Mouse (Mus musculus): ENCODE measurements around the gene Tcirg1. TPM values are rescaled to one million over a fixed set of nuclear protein-coding genes. Genes with fewer than 3 reads are reported as not detected.
A peak's percentile ranks its signal among the peaks of the same experiment; 100 is the strongest.

Tcirg1 gene
- polyA plus RNA-seq, 1 experiment, result 488 TPM

- Histone ChIP-seq H3K4me3 (ENCODE audit: insufficient read depth, low read length) (no peak overlapping the region), H3K27ac (ENCODE audit: insufficient read depth, low read depth, low read length) (no peak overlapping the region), H3K4me1 (ENCODE audit: control insufficient read depth, insufficient read depth, low read length) (peaks cover 31% of the 10 kb centered on the region)
- TF ChIP-seq CTCF (IDR thresholded peaks at IDR 0.05; ENCODE audit: low read depth, low read length), result no peak
- TF ChIP-seq POLR2A (IDR thresholded peaks at IDR 0.05; ENCODE audit: borderline replicate concordance, low read depth, low read length), result no peak
Measured at GRCm38 (mm10) chr19:3884325-3884990, 22.5 kb downstream of the Tcirg1 start.

DNA sequence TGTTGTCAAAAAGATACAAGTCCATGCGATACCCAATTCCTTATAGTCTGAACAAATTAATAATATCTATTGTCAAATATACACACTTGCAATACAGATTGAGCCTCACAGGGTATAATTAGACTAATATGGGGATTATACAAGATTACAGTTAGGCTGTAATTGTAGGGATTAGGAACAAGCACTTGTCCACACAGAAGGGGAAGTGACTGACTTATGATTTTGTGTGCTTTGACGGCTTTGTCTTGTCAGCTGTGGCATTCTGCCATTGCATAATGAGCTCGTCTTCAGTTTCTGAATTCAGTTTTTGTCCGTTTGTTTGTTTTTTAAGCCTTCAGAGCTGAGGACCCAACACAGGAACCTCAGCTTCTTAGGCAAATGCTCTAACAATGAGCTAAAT is 24.7 kb downstream of the Tcirg1 start:
- Histone ChIP-seq H3K4me1 (ENCODE audit: control insufficient read depth, insufficient read depth, low read length) (peaks cover 36% of the 10 kb centered on the region), H3K4me3 (ENCODE audit: insufficient read depth, low read length) (no peak overlapping the region), H3K27ac (ENCODE audit: insufficient read depth, low read depth, low read length) (peak overlapping the region; percentile 79)
- TF ChIP-seq POLR2A (IDR thresholded peaks at IDR 0.05; ENCODE audit: borderline replicate concordance, low read depth, low read length), result no peak
- no peak for TF ChIP-seq CTCF (IDR thresholded peaks at IDR 0.05; ENCODE audit: low read depth, low read length)

DNA sequence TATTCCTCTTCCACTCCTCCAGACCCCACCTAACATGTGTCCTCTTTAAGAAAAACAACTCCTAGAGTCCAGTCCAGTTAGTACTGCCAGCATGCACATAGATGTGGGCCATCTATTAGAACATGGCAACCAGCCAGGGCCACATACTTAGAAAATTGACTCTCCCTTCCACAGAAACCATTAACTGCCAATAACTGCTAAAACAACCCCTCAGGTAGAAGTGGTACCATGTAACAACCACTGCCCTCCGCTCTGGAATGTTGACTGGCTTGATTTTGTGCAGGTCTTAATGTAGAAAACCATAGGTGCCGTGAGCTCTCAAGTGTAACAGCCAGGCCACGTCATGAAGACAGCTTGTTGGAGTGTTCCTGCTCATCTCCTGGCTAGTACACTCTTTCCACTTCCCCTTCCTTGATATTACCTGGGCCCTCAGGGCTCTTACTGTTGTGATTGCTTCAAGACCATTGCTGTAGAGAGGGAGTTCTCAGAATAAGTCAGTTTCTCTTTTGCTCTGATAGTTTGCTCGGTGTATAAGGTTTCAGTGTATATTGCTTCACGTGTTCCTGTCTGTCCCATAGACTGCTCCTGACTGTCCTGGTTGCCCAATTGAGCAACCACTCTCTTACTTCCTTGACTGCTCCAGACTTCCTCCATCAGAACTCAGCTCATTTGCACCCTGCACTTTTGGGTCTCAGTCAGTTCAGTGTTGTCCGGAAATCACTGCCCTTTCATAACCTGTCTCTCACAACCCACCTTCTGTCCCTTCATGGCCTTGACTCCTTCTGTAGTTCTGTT is 26.7 kb downstream of the Tcirg1 start:
- Histone ChIP-seq H3K27ac (ENCODE audit: insufficient read depth, low read depth, low read length) (peak overlapping the region; percentile 30), H3K4me3 (ENCODE audit: insufficient read depth, low read length) (peak overlapping the region; percentile 19)
- TF ChIP-seq CTCF (IDR thresholded peaks at IDR 0.05; ENCODE audit: low read depth, low read length) (no peak), POLR2A (IDR thresholded peaks at IDR 0.05; ENCODE audit: borderline replicate concordance, low read depth, low read length) (no peak)

GRCm38 (mm10) chr19:3875045-3875444 is 31.9 kb downstream of the Tcirg1 start:
- Histone ChIP-seq H3K4me3 (ENCODE audit: insufficient read depth, low read length) (no peak overlapping the region), H3K27ac (ENCODE audit: insufficient read depth, low read depth, low read length) (no peak overlapping the region)
- TF ChIP-seq POLR2A (IDR thresholded peaks at IDR 0.05; ENCODE audit: borderline replicate concordance, low read depth, low read length), result no peak
- no peak for TF ChIP-seq CTCF (IDR thresholded peaks at IDR 0.05; ENCODE audit: low read depth, low read length)

More for the DNA sequence above, 26.7 kb downstream of the Tcirg1 start:
- H3K4me1 ChIP-seq (ENCODE audit: control insufficient read depth, insufficient read depth, low read length), result peaks cover 36% of the 10 kb centered on the region

DNA sequence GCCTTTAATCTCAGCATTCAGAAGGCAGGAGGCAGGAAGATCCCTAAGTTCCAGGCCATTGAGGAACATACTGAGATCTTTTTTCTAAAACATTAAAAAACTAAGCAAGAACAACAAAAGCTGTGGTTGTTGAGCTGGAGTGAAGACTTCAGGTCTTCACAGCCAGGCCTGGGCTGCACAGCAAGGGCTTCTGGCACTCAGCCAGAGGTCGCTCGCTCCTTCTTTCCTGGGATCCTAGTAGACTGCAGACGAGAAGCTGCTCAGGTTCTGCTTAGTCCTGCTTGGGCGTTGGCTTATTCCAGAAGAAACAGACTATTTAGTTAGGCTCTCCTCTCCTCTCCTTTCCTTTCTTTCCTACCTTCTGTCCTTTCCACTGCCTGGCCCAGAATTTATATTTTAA is 34.6 kb downstream of the Tcirg1 start:
- no peak overlapping the region for H3K27ac ChIP-seq (ENCODE audit: insufficient read depth, low read depth, low read length)
- no peak overlapping the region for H3K4me3 ChIP-seq (ENCODE audit: insufficient read depth, low read length)
- peaks cover 6% of the 10 kb centered on the region for H3K4me1 ChIP-seq (ENCODE audit: control insufficient read depth, insufficient read depth, low read length)
- no peak for TF ChIP-seq POLR2A (IDR thresholded peaks at IDR 0.05; ENCODE audit: borderline replicate concordance, low read depth, low read length)
- TF ChIP-seq CTCF (IDR thresholded peaks at IDR 0.05; ENCODE audit: low read depth, low read length), result no peak

More at GRCm38 (mm10) chr19:3875045-3875444, 31.9 kb downstream of the Tcirg1 start:
- H3K4me1 ChIP-seq (ENCODE audit: control insufficient read depth, insufficient read depth, low read length), result peaks cover 9% of the 10 kb centered on the region

DNA sequence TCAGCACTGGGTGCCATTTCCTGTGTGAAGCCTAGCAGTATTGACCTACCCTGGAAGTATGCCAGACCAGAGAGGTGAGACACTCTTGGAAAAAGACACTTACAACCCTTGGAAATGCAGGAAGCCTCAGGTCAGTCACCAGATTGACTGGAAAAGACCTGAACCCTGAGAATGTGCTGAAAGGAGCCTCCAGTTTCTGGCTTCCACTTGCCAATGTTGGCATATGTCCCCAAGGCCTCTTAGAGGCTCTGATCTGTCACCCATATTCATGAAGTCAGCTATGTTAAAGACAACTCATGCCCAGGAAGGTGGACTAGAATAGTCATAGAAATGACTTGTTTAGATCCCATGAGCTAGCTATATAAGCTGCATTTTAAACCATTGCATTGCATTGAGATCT is 35.5 kb downstream of the Tcirg1 start:
- TF ChIP-seq CTCF (IDR thresholded peaks at IDR 0.05; ENCODE audit: low read depth, low read length) (no peak), POLR2A (IDR thresholded peaks at IDR 0.05; ENCODE audit: borderline replicate concordance, low read depth, low read length) (no peak)
- Histone ChIP-seq H3K4me3 (ENCODE audit: insufficient read depth, low read length) (no peak overlapping the region), H3K4me1 (ENCODE audit: control insufficient read depth, insufficient read depth, low read length) (peaks cover 6% of the 10 kb centered on the region), H3K27ac (ENCODE audit: insufficient read depth, low read depth, low read length) (no peak overlapping the region)

DNA sequence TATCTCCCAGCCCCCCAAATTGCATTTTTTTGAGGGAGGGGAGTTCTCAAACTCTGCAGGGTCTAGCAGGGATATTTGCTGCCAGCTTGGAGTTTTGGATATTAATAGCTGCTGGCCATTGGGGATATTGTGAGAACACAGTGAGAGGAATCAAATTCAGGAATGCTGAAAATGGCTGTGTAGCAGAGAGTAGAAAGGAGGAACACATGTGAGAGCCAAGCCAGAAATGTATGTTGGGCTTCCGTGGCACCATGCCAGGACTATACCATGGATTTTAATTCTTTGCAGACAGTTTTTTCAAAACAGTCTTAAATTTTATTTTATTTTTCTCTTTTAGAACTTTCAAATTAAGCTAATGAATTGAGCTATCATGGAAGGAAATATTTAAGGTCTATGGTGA is 38.6 kb downstream of the Tcirg1 start:
- no peak for TF ChIP-seq POLR2A (IDR thresholded peaks at IDR 0.05; ENCODE audit: borderline replicate concordance, low read depth, low read length)
- H3K4me3 ChIP-seq (ENCODE audit: insufficient read depth, low read length), result no peak overlapping the region
- H3K4me1 ChIP-seq (ENCODE audit: control insufficient read depth, insufficient read depth, low read length), result peaks cover 6% of the 10 kb centered on the region
- H3K27ac ChIP-seq (ENCODE audit: insufficient read depth, low read depth, low read length), result no peak overlapping the region

- TF ChIP-seq POLR2A (IDR thresholded peaks at IDR 0.05; ENCODE audit: borderline replicate concordance, low read depth, low read length) (no peak), CTCF (IDR thresholded peaks at IDR 0.05; ENCODE audit: low read depth, low read length) (no peak)
- peaks cover 16% of the 10 kb centered on the region for H3K4me1 ChIP-seq (ENCODE audit: control insufficient read depth, insufficient read depth, low read length)
- H3K4me3 ChIP-seq (ENCODE audit: insufficient read depth, low read length), result no peak overlapping the region
- no peak overlapping the region for H3K27ac ChIP-seq (ENCODE audit: insufficient read depth, low read depth, low read length)
Measured at GRCm38 (mm10) chr19:3864960-3865359, 42.0 kb downstream of the Tcirg1 start.

- peaks cover 12% of the 10 kb centered on the region for H3K4me1 ChIP-seq (ENCODE audit: control insufficient read depth, insufficient read depth, low read length)
- H3K4me3 ChIP-seq (ENCODE audit: insufficient read depth, low read length), result no peak overlapping the region
- no peak overlapping the region for H3K27ac ChIP-seq (ENCODE audit: insufficient read depth, low read depth, low read length)
- TF ChIP-seq CTCF (IDR thresholded peaks at IDR 0.05; ENCODE audit: low read depth, low read length) (no peak), POLR2A (IDR thresholded peaks at IDR 0.05; ENCODE audit: borderline replicate concordance, low read depth, low read length) (no peak)
Measured at GRCm38 (mm10) chr19:3862713-3863112, 44.2 kb downstream of the Tcirg1 start.

GRCm38 (mm10) chr19:3857220-3857619 is 49.7 kb downstream of the Tcirg1 start:
- TF ChIP-seq CTCF (IDR thresholded peaks at IDR 0.05; ENCODE audit: low read depth, low read length) (no peak), POLR2A (IDR thresholded peaks at IDR 0.05; ENCODE audit: borderline replicate concordance, low read depth, low read length) (no peak)
- Histone ChIP-seq H3K4me3 (ENCODE audit: insufficient read depth, low read length) (no peak overlapping the region), H3K27ac (ENCODE audit: insufficient read depth, low read depth, low read length) (no peak overlapping the region), H3K4me1 (ENCODE audit: control insufficient read depth, insufficient read depth, low read length) (peaks cover 25% of the 10 kb centered on the region)
